In the genomic region with DNA sequence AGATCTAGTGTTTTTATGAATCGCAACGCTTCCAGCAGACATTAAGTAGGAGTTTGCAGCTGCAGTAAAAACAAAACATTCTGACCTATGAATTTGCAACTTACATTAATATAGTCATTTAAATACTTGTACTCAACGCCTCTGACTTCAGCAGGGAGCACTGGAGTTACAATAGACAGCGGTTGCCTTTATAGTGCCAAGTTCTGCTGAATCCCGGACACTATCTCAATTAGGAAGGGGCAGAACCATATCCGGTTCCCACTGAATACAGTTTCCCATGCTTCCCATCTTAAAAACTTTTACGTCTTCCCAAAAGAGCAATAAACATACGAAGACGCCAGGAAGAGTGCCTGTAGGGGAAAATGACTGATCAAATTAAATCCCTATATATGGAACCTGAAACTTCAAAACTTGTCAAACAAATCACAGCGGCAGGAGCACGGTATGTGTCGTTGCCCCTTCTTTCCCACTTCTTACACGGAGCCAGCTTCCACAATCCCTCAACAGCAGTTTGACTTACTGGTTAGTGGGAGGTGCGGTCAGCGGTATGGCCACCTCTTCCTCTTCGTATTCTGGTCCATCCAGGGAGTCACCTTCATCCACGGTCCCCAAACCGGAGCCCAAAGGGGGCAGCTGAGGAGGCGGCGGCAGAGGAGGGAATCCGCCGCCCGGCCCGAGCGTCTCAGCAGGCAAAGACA, we compare ENCODE assay signal across 8 mouse cellular contexts. TPM values are rescaled to one million over a fixed set of nuclear protein-coding genes. Genes with fewer than 3 reads are reported as not detected.
DNase-seq lines count a peak whose midpoint lies in the region; ATAC-seq and TF ChIP-seq lines count a peak whose summit lies in the region.

No protein-coding gene starts in this region.

- H3K4me3 ChIP-seq in ES-E14 (ENCODE audit: insufficient read depth in 1 of 2, low read depth in 1 of 2, low read length in 2 of 2, poor library complexity in 1 of 2, severe bottlenecking in 1 of 2), result peak overlapping the region; percentile 91 to 98
- H3K4me3 ChIP-seq in heart, embryonic 13.5 days, result peak overlapping the region; percentile 100
- H3K4me3 ChIP-seq in stomach, embryonic 16.5 days (replicated peaks; ENCODE audit: low read length), result peak overlapping the region; percentile 89

- H3K36me3 ChIP-seq in ES-E14 (ENCODE audit: control insufficient read depth, insufficient read depth, low read length, poor library complexity, severe bottlenecking), result no peaks in the 10 kb centered on the region
- H3K36me3 ChIP-seq in heart, embryonic 13.5 days, result no peaks in the 10 kb centered on the region
- H3K36me3 ChIP-seq in stomach, embryonic 16.5 days (ENCODE audit: control insufficient read depth, insufficient read depth, low read length), result no peaks in the 10 kb centered on the region

- in situ Hi-C loops in ES-E14 (cut with MboI; ENCODE audit: low sequenced_read_pairs in 2 of 2, unreplicated experiment in 2 of 2), result no loop called here

- H3K9ac ChIP-seq in ES-E14 (ENCODE audit: insufficient read depth, low read depth, low read length, poor library complexity, severe bottlenecking), result peak overlapping the region; percentile 79
- H3K9ac ChIP-seq in heart, embryonic 13.5 days, result peak overlapping the region; percentile 99
- H3K9ac ChIP-seq in stomach, embryonic 16.5 days (ENCODE audit: low read length), result peak overlapping the region; percentile 94

- peaks cover 0 to 5% of the 10 kb centered on the region in 2 experiments; a peak in 1 of 4 replicates for H3K4me1 ChIP-seq in ES-E14 (ENCODE audit: control insufficient read depth in 2 of 2, insufficient read depth in 2 of 2, low read length in 2 of 2, poor library complexity in 1 of 2)
- peaks cover 13% of the 10 kb centered on the region for H3K4me1 ChIP-seq in heart, embryonic 13.5 days
- H3K4me1 ChIP-seq in stomach, embryonic 16.5 days (ENCODE audit: control insufficient read depth, insufficient read depth, low read length), result 0 out of 2 replicates have a peak, but pooled peaks cover 4% of the 10 kb centered on the region

- no peaks in the 10 kb centered on the region for H3K9me3 ChIP-seq in ES-E14 (ENCODE audit: control insufficient read depth, insufficient read depth, low read depth, low read length)
- H3K9me3 ChIP-seq in heart, embryonic 13.5 days, result no peaks in the 10 kb centered on the region
- no peaks in the 10 kb centered on the region for H3K9me3 ChIP-seq in stomach, embryonic 16.5 days (replicated peaks; ENCODE audit: control insufficient read depth, low read length)

- no peaks in the 10 kb centered on the region for H3K27me3 ChIP-seq in heart, embryonic 13.5 days (replicated peaks)
- no peaks in the 10 kb centered on the region for H3K27me3 ChIP-seq in stomach, embryonic 16.5 days (ENCODE audit: control insufficient read depth, insufficient read depth, low read length)

- H3K4me2 ChIP-seq in heart, embryonic 13.5 days, result peak overlapping the region; percentile 75
- peak overlapping the region; percentile 67 for H3K4me2 ChIP-seq in stomach, embryonic 16.5 days (ENCODE audit: low read depth, low read length)

- H3K27ac ChIP-seq in ES-E14 (ENCODE audit: insufficient read depth, low read depth, low read length, poor library complexity, severe bottlenecking), result peak overlapping the region; percentile 92; the same call in 1 of the 2 replicates
- peak overlapping the region; percentile 99 for H3K27ac ChIP-seq in heart, embryonic 13.5 days (replicated peaks)
- peak overlapping the region; percentile 99 for H3K27ac ChIP-seq in stomach, embryonic 16.5 days (ENCODE audit: low read length)

- WGBS in heart, embryonic 13.5 days, result under 1% methylated on average over 25 of the region's 25 CpGs
- under 1% methylated on average over 25 of the region's 25 CpGs for WGBS in stomach, embryonic 16.5 days

- intact Hi-C loops in gastrocnemius, postnatal 14 days (cut with DNase I; ENCODE audit: low total_unique reads), result no loop called here

- DNase-seq in gastrocnemius, adult 18-20 months (ENCODE audit: low spot score), result peak; percentile 18
- no peak for DNase-seq in gastrocnemius, postnatal 14 days
- peak; percentile 13 for DNase-seq in ES-E14 (ENCODE audit: low read depth, low spot score)
- peak; percentile 64 for DNase-seq in embryo, embryonic 9.5 days (ENCODE audit: extremely low spot score)
- peak; percentile 18 to 30 for DNase-seq in kidney, postnatal 36 days

- no peak for ATAC-seq in heart, embryonic 13.5 days (ENCODE audit: extremely low read depth, insufficient number of reproducible peaks, low FRiP score, low TSS enrichment)
- ATAC-seq in megakaryocyte-erythroid progenitor cell, adult 5-6 weeks (replicated peaks; ENCODE audit: low FRiP score, low TSS enrichment, poor library complexity, severe bottlenecking), result 0 out of 2 replicates have a peak, but pooled peaks have one; percentile 16
- ATAC-seq in stomach, embryonic 16.5 days (ENCODE audit: insufficient read depth, low FRiP score), result no peak

TF ChIP-seq in ES-E14, 5 proteins besides CTCF, POLR2A, EP300 and RAD21:
- TF ChIP-seq MAFK (IDR thresholded peaks at IDR 0.05; ENCODE audit: insufficient read depth, low read depth, low read length), result no peak
- no peak for TF ChIP-seq HCFC1 (IDR thresholded peaks at IDR 0.05; ENCODE audit: borderline replicate concordance, insufficient read depth, low read length)
- no peak for TF ChIP-seq ZNF384 (IDR thresholded peaks at IDR 0.05; ENCODE audit: low read depth, low read length)
- TF ChIP-seq ZC3H11A (IDR thresholded peaks at IDR 0.05; ENCODE audit: borderline replicate concordance, low read depth, low read length), result no peak
- TF ChIP-seq CHD2 (IDR thresholded peaks at IDR 0.05; ENCODE audit: low read depth, low read length), result no peak

RNA-seq across cellular contexts. Expression of a gene that starts 0.9 kb away (rescaled TPM):
- 10 to 100 TPM; 16.6 to 17.8 TPM for total RNA-seq in gastrocnemius, adult 18-20 months (2021)
- 10 to 100 TPM; 17.2 to 19.3 TPM for total RNA-seq in gastrocnemius, postnatal 14 days (2021)
- total RNA-seq in ES-E14 (2012; rRNA removed), result 28.6 and 34.8 TPM in 2 replicates
- 34.5 and 34.7 TPM in 2 replicates for polyA plus RNA-seq in heart, embryonic 13.5 days (2015; fragmentation: Nextera tagmentation; extraction: Ambion mirVana)
- 49.3 and 88.5 TPM in 2 replicates for total RNA-seq in megakaryocyte-erythroid progenitor cell, adult 5-6 weeks (2014; fragmentation: Nextera tagmentation)
- 70.5 and 98.9 TPM in 2 replicates for total RNA-seq in megakaryocyte-erythroid progenitor cell, adult 5-6 weeks (2017)
- 30.3 and 35.0 TPM in 2 replicates for polyA plus RNA-seq in stomach, embryonic 16.5 days (2015; fragmentation: Nextera tagmentation; extraction: Ambion mirVana)
